Mouse (Mus musculus): ENCODE measurements around the gene Olfr698. TPM values are rescaled to one million over a fixed set of nuclear protein-coding genes. Genes with fewer than 3 reads are reported as not detected.
"Not testable (repeated sequence)": the region's sequence is repeated elsewhere in the genome, so short reads cannot be mapped to it uniquely, and the experiment has no call there.

Olfr698 gene
- total RNA-seq (2017): not detected in 2 replicates

GRCm38 (mm10) chr7:106755297-106755696, at the start of gene Olfr698:
Olfr698 (minus strand) TSS chr7:106755397.
- ATAC-seq (replicated peaks in 1 of 2; ENCODE audit: insufficient read depth in 1 of 2, low FRiP score in 2 of 2, low TSS enrichment in 1 of 2, low read depth in 1 of 2, poor library complexity in 2 of 2, severe bottlenecking in 2 of 2): no peak

- ATAC-seq (replicated peaks in 1 of 2; ENCODE audit: insufficient read depth in 1 of 2, low FRiP score in 2 of 2, low TSS enrichment in 1 of 2, low read depth in 1 of 2, poor library complexity in 2 of 2, severe bottlenecking in 2 of 2): no peak
Observed at GRCm38 (mm10) chr7:106793098-106793497, 37.9 kb upstream of the Olfr698 start, which contains the start of gene Olfr699. Olfr699 (minus strand) TSS chr7:106793198.

GRCm38 (mm10) chr7:106788330-106788729, 33.1 kb upstream of the Olfr698 start:
- no peak; a peak in 1 of 4 replicates for ATAC-seq (replicated peaks in 1 of 2; ENCODE audit: insufficient read depth in 1 of 2, low FRiP score in 2 of 2, low TSS enrichment in 1 of 2, low read depth in 1 of 2, poor library complexity in 2 of 2, severe bottlenecking in 2 of 2)

- ATAC-seq (replicated peaks in 1 of 2; ENCODE audit: insufficient read depth in 1 of 2, low FRiP score in 2 of 2, low TSS enrichment in 1 of 2, low read depth in 1 of 2, poor library complexity in 2 of 2, severe bottlenecking in 2 of 2): not testable (repeated sequence)
Observed at GRCm38 (mm10) chr7:106761008-106761407, 5.8 kb upstream of the Olfr698 start.

- peak in 1 of 2 experiments; percentile 58; a peak in 1 of 4 replicates for ATAC-seq (replicated peaks in 1 of 2; ENCODE audit: insufficient read depth in 1 of 2, low FRiP score in 2 of 2, low TSS enrichment in 1 of 2, low read depth in 1 of 2, poor library complexity in 2 of 2, severe bottlenecking in 2 of 2)
Observed at GRCm38 (mm10) chr7:106758800-106759199, 3.6 kb upstream of the Olfr698 start.

- ATAC-seq (replicated peaks in 1 of 2; ENCODE audit: insufficient read depth in 1 of 2, low FRiP score in 2 of 2, low TSS enrichment in 1 of 2, low read depth in 1 of 2, poor library complexity in 2 of 2, severe bottlenecking in 2 of 2): no peak
Observed at GRCm38 (mm10) chr7:106745811-106746210, 9.4 kb downstream of the Olfr698 start.

- ATAC-seq (replicated peaks in 1 of 2; ENCODE audit: insufficient read depth in 1 of 2, low FRiP score in 2 of 2, low TSS enrichment in 1 of 2, low read depth in 1 of 2, poor library complexity in 2 of 2, severe bottlenecking in 2 of 2): no peak
Observed at GRCm38 (mm10) chr7:106742343-106742742, 12.9 kb downstream of the Olfr698 start, which contains the start of gene Olfr697. Olfr697 (minus strand) TSS chr7:106742443.

- no peak for ATAC-seq (replicated peaks in 1 of 2; ENCODE audit: insufficient read depth in 1 of 2, low FRiP score in 2 of 2, low TSS enrichment in 1 of 2, low read depth in 1 of 2, poor library complexity in 2 of 2, severe bottlenecking in 2 of 2)
Observed at GRCm38 (mm10) chr7:106737028-106737427, 18.2 kb downstream of the Olfr698 start.

GRCm38 (mm10) chr7:106733717-106734116, 21.5 kb downstream of the Olfr698 start:
- ATAC-seq (replicated peaks in 1 of 2; ENCODE audit: insufficient read depth in 1 of 2, low FRiP score in 2 of 2, low TSS enrichment in 1 of 2, low read depth in 1 of 2, poor library complexity in 2 of 2, severe bottlenecking in 2 of 2): no peak

- not testable (repeated sequence) for ATAC-seq (replicated peaks in 1 of 2; ENCODE audit: insufficient read depth in 1 of 2, low FRiP score in 2 of 2, low TSS enrichment in 1 of 2, low read depth in 1 of 2, poor library complexity in 2 of 2, severe bottlenecking in 2 of 2)
Observed at GRCm38 (mm10) chr7:106725654-106726053, 29.5 kb downstream of the Olfr698 start.

GRCm38 (mm10) chr7:106716296-106716695, 38.9 kb downstream of the Olfr698 start, which contains the start of gene Olfr695:
Olfr695 (minus strand) TSS chr7:106716396.
- no peak for ATAC-seq (replicated peaks in 1 of 2; ENCODE audit: insufficient read depth in 1 of 2, low FRiP score in 2 of 2, low TSS enrichment in 1 of 2, low read depth in 1 of 2, poor library complexity in 2 of 2, severe bottlenecking in 2 of 2)

GRCm38 (mm10) chr7:106711463-106711862, 43.7 kb downstream of the Olfr698 start:
- ATAC-seq (replicated peaks in 1 of 2; ENCODE audit: insufficient read depth in 1 of 2, low FRiP score in 2 of 2, low TSS enrichment in 1 of 2, low read depth in 1 of 2, poor library complexity in 2 of 2, severe bottlenecking in 2 of 2): peak; percentile 48 to 71; a peak in 2 of 4 replicates

- ATAC-seq (replicated peaks in 1 of 2; ENCODE audit: insufficient read depth in 1 of 2, low FRiP score in 2 of 2, low TSS enrichment in 1 of 2, low read depth in 1 of 2, poor library complexity in 2 of 2, severe bottlenecking in 2 of 2): not testable (repeated sequence)
Observed at GRCm38 (mm10) chr7:106707705-106708104, 47.5 kb downstream of the Olfr698 start.

Other genes with a start within 250 kb of the Olfr698 start
- not detected in 2 replicates for gene Olfr693, start 74.8 kb downstream of the Olfr698 start, total RNA-seq (2017)
- not detected in 2 replicates for gene Olfr694, start 63.6 kb downstream of the Olfr698 start, total RNA-seq (2017)
- gene Olfr695, start 39.0 kb downstream of the Olfr698 start, total RNA-seq (2017): not detected in 2 replicates
- not detected in 2 replicates for gene Olfr697, start 13.0 kb downstream of the Olfr698 start, total RNA-seq (2017)
- not detected in 2 replicates for gene Olfr699, start 37.8 kb upstream of the Olfr698 start, total RNA-seq (2017)
- gene Olfr700, start 53.4 kb upstream of the Olfr698 start, total RNA-seq (2017): not detected in 2 replicates
- gene Olfr701, start 58.7 kb upstream of the Olfr698 start, total RNA-seq (2017): not detected in 2 replicates
- gene Olfr702, start 78.5 kb upstream of the Olfr698 start, total RNA-seq (2017): not detected in 2 replicates
- gene Olfr703, start 88.0 kb upstream of the Olfr698 start, total RNA-seq (2017): not detected in 2 replicates
- not detected in 2 replicates for gene Olfr704, start 107.8 kb upstream of the Olfr698 start, total RNA-seq (2017)
- not detected in 2 replicates for gene Olfr705, start 121.5 kb upstream of the Olfr698 start, total RNA-seq (2017)
- gene Olfr706, start 132.8 kb upstream of the Olfr698 start, total RNA-seq (2017): not detected in 2 replicates
- gene Olfr707, start 145.8 kb upstream of the Olfr698 start, total RNA-seq (2017): not detected in 2 replicates
- gene Olfr1532-ps1, start 152.6 kb upstream of the Olfr698 start, total RNA-seq (2017): not detected in 2 replicates
- not detected in 2 replicates for gene Olfr709-ps1, start 176.8 kb upstream of the Olfr698 start, total RNA-seq (2017)
- not detected in 2 replicates for gene Olfr710, start 192.9 kb upstream of the Olfr698 start, total RNA-seq (2017)
- not detected in 2 replicates for gene Olfr6, start 208.5 kb upstream of the Olfr698 start, total RNA-seq (2017)
- not detected in 2 replicates for gene Olfr711, start 220.1 kb upstream of the Olfr698 start, total RNA-seq (2017)